Mouse (Mus musculus) lung, postnatal 14 days (tissue): ENCODE measurements around the gene Nudt16l1.

Source experiments
- DNase-seq: peaks from one replicate; pipeline ENCODE4 v3.0.0; 2021

Nudt16l1 gene

GRCm38 (mm10) chr16:4960260-4960659 lies 21.7 kb downstream of the Nudt16l1 start:
- DNase-seq, result no peak

- DNase-seq, result no peak
These were observed 24.8 kb downstream of the Nudt16l1 start for GRCm38 (mm10) chr16:4963346-4963745.

DNA sequence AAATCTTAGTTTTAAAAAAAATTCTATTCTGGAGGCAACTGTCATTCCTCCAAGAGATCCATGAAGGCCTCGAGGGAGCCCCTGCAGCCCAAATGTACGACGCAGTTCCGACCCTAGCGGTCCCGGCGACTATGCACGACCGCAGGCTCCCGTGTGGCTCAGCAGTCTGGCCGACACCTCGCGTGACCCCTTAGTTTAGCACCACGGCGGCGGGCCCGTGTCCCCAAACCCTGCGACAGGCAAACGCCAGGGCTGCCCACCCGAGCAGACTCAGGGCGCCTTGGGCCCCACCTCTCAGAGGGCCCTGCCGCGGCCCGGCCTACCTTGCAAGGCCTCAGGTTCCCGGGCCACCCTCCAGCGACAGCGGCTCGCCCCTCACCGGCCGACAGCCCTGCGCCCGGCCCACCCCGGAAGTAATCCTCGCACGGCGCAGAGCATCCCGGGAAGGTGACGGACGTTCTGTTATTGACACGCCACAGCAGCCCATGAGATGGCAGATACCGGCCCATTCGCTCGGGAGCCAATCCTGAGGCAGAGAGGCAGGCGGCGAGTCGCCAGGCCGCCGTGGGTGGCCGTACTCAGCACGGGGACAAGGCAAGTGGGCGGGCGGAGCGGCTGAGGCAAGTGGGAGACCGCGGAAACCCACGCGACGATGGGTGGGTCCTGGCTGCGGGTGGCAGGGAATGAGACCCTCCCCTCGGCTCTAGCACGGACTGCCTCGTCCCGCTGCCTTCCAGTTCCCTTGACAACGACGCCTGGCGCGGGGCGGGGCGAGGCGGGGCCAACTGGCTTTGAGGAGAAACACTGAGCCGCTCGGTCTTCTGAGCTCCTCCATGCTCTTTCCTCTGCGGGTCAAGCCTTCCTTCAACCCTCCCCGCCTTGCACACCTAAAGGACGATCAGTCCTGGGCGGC lies 25.5 kb downstream of the Nudt16l1 start, which contains the start of gene Anks3:
Gene Anks3 (minus strand): TSS at position 409 of the 913 bp plus-strand sequence.
- peak; percentile 95 for DNase-seq

GRCm38 (mm10) chr16:4964731-4965391 lies 26.3 kb downstream of the Nudt16l1 start:
- DNase-seq, result no peak

GRCm38 (mm10) chr16:4965392-4966129 lies 27.0 kb downstream of the Nudt16l1 start:
- no peak for DNase-seq

DNA sequence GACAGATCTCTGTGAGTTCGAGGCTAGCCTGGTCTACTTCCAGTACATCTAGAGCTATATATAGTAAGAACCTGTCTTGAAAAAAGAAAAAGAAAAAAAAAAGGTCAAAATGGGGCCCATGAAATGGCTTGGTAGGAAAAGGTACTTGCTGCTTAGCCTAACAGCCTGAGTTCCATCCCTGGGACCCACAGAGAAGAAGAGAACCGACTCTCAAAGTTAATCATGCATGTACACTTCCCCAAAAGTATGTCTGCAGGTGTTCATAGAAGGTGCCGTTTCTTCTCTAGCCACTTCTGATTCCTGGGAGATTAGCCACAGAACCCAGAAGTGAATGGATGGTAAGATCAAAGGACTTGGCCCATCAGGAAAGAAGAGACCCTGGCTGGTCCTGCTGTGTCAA lies 29.9 kb downstream of the Nudt16l1 start:
- no peak for DNase-seq

- peak; percentile 32 for DNase-seq
These were observed 30.7 kb downstream of the Nudt16l1 start for GRCm38 (mm10) chr16:4969055-4969843.

GRCm38 (mm10) chr16:4971626-4972025 lies 33.1 kb downstream of the Nudt16l1 start:
- DNase-seq, result peak; percentile 61

DNA sequence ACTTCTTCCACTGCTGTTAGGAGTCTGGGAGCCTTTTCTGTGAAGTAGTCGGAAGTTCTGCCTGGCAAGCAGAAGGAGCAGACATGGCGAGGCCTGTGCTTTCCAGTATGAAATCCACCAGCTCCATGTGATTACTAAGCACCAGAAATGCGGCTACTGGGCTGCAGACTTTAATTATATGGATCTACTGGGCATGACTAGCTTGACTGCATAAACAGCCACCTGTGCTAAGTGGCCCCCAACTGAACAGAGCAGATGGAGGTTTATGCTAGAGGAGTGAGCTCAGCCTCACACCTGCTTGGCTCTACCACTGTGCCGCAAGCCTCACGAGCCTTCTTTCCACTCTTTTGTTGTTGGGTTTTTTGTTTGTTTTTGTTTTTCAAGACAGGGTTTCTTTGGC lies 36.0 kb downstream of the Nudt16l1 start:
- DNase-seq, result no peak

DNA sequence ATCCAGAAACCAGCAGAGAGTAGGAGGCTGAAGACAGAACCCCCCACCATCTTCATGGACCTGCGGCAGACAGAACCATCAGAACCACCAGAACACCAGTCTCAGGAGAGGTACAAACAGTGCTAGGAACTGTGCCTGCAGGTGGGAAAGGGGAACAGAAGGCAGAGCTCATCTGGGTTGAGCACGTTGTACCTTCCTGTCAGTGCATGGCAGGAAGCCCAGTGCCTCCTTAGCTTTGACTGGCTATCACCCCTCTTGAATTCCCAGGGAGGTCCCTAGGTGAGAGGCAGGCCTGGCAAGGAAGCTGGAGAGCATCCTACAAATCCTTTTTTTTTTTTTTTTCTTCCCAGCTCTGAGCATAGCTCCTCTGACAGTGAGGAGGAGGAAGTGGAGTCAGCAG lies 37.6 kb downstream of the Nudt16l1 start:
- DNase-seq, result no peak

DNA sequence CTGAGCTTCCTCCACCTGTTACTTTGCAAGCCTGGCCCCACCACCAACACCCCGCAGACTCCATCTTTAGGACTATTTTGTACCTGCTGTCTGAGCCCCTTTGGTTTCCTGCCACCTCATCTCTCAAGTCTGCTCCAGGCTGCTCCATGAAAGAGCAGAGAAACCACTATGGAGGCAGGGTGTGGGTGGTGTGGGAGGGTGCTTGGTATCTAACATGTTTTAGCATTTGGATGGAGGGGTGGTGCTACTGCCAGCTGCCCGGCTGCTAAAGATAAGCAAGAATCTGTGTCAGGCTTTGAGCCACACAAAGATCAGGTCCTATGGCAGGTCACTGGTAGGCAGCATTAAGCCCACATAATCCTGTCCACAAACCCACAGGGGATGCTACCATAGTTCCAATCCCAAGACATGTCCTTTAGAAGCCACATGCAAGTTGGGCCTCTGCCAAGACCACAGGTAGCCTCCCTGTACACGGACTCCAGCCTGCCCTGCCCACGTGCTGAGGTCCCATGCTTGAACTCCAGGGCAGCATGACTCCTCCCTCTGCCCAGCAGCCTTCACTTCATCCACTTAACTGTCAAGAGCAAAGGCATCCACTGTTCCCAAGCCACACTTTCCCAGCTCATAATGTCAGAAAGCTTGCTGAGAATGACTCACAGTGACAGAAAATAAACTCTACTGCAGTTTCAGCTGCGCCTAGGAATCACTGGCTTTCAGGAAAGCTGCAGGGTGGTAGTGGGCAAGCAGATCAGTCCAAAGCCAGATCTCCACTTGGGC lies 39.9 kb downstream of the Nudt16l1 start:
- peak; percentile 29 for DNase-seq

- DNase-seq, result peak; percentile 46
These were observed 41.3 kb downstream of the Nudt16l1 start for GRCm38 (mm10) chr16:4979755-4980380.

DNA sequence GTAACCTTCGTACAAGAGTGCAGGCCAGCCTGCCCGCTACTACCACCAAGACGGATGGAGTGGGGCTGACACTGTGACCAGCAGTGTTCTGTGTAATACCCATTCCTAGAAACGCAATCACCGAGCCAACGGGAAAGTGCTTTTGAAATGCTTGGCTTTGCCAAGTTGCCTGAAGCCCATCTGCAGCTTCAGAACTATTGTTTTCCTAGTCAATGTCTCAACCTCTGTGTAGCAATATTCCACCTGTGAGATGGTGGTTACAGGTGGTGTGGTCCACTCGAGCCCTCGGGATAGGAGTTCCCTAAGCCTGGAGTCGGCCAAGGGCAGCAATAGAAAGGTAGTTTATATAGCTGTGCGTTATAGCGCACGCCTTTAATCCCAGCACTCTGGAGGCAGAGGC lies 46.2 kb downstream of the Nudt16l1 start:
- DNase-seq, result no peak
